Mouse (Mus musculus) G1E (cell line): ENCODE measurements around the gene Tuba3a. TPM values are rescaled to one million over a fixed set of nuclear protein-coding genes. Genes with fewer than 3 reads are reported as not detected.

ENCODE experiments used
- ATAC-seq: 2 replicates; pipeline ENCODE4 v1.8.0; 2016; ENCODE audit warnings: mild to moderate bottlenecking; ENCODE audit not compliant: insufficient number of reproducible peaks, poor library complexity, low FRiP score, severe bottlenecking; ENCODE audit errors: extremely low read depth
- DNase-seq: peaks from one replicate; pipeline ENCODE4 v3.0.0; 2012; ENCODE audit warnings: low spot score
- H3K27me3 ChIP-seq: 2 replicates; pipeline ENCODE4 v1.6.1; 2012; ENCODE audit warnings: mild to moderate bottlenecking, low read length, inconsistent platforms; ENCODE audit not compliant: insufficient read depth
- H3K36me3 ChIP-seq: replicated peaks from 2 replicates; pipeline ENCODE3; 2012; ENCODE audit warnings: mild to moderate bottlenecking, inconsistent platforms
- H3K4me1 ChIP-seq: 2 replicates; pipeline ENCODE4 v1.6.1; 2012; ENCODE audit warnings: low read depth, low read length, inconsistent platforms, mixed read lengths; ENCODE audit not compliant: insufficient read depth
- H3K4me3 ChIP-seq: 2 replicates; pipeline ENCODE4 v1.5.1; 2012; ENCODE audit warnings: low read depth, mild to moderate bottlenecking, inconsistent platforms, low read length, moderate library complexity, mixed read lengths
- H3K9me3 ChIP-seq: replicated peaks from 2 replicates; pipeline ENCODE4 v1.6.1; 2012; ENCODE audit warnings: inconsistent platforms
- CTCF ChIP-seq: IDR thresholded peaks from 2 replicates; pipeline ENCODE4 v1.5.1; 2012; ENCODE audit warnings: low read depth, low read length, inconsistent platforms, mixed read lengths
- GATA1 ChIP-seq: IDR thresholded peaks from 2 replicates; pipeline ENCODE4 v1.6.1; 2012; ENCODE audit warnings: borderline replicate concordance, low read length, inconsistent platforms, mixed read lengths
- GATA2 ChIP-seq: IDR thresholded peaks from 2 replicates; pipeline ENCODE4 v1.6.1; 2012; ENCODE audit warnings: low read depth, low read length, inconsistent platforms, borderline replicate concordance
- POLR2AphosphoS5 ChIP-seq: IDR thresholded peaks from 2 replicates; pipeline ENCODE4 v1.6.1; 2012; ENCODE audit warnings: low read depth, low read length, inconsistent platforms; ENCODE audit not compliant: insufficient replicate concordance
- TAL1 ChIP-seq: conservative IDR thresholded peaks from 2 replicates; pipeline ENCODE4 v1.6.1; 2012; ENCODE audit warnings: low read depth, low read length, inconsistent platforms, mixed read lengths
- polyA plus RNA-seq: library from polyadenylated mRNA; stranded (reverse); fragments of >175 nt; gene quantifications from 2 replicates; pipeline ENCODE4 v1.2.3, GENCODE M21; 2012
- total RNA-seq, 2 experiments: library from RNA; stranded (forward) in 1 of 2; stranded (reverse) in 1 of 2; fragments of 200-1000 nt in 1 of 2; fragments of >200 nt in 1 of 2; fragmentation: Nextera tagmentation in 1 of 2; gene quantifications; 2 replicates each; pipeline ENCODE4 v1.2.3; 2014 to 2017

Tuba3a gene
- total and polyA plus RNA-seq, 3 experiments: not detected

- H3K4me1 ChIP-seq: peaks cover 13% of the 10 kb centered on the region
- no peak overlapping the region for H3K4me3 ChIP-seq
- no peaks in the 10 kb centered on the region for H3K9me3 ChIP-seq
- TF ChIP-seq CTCF (no peak), TAL1 (no peak), POLR2AphosphoS5 (no peak), GATA2 (no peak), GATA1 (no peak)
- H3K27me3 ChIP-seq: peaks cover 9% of the 10 kb centered on the region; the same call in 1 of the 2 replicates
- no peaks in the 10 kb centered on the region for H3K36me3 ChIP-seq
- no peak for ATAC-seq
- no peak for DNase-seq
Observed at GRCm38 (mm10) chr6:125252711-125253110, 33.1 kb downstream of the Tuba3a start.

GRCm38 (mm10) chr6:125252285-125252684 lies 33.6 kb downstream of the Tuba3a start:
- H3K36me3 ChIP-seq: no peaks in the 10 kb centered on the region

DNA sequence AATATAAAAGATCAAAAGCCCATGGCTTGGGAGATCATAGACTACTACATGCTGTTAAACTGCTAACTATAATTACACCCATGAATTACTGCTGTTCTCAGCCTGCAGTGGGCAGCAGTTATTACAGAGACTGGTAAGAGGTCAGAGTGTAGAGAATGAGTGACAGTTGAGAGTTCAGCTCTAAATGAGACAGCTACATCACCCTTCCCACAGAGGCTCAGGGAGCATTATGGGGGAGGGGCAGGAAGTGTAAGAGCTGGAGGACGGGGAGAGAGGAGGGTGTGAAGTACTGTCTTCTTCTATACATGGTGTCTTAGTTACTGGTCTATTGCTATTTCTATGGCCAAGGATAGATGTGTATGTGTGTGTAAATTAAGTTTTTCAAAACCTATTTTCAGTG lies 41.3 kb downstream of the Tuba3a start:
- Histone ChIP-seq H3K4me1 (peaks cover 2% of the 10 kb centered on the region), H3K4me3 (no peak overlapping the region), H3K36me3 (peaks cover 7% of the 10 kb centered on the region), H3K27me3 (peaks cover 6% of the 10 kb centered on the region; the same call in 1 of the 2 replicates), H3K9me3 (no peaks in the 10 kb centered on the region)
- DNase-seq: no peak
- TF ChIP-seq TAL1 (no peak), POLR2AphosphoS5 (no peak), CTCF (no peak), GATA2 (no peak), GATA1 (no peak)
- no peak for ATAC-seq

More at GRCm38 (mm10) chr6:125252285-125252684, 33.6 kb downstream of the Tuba3a start:
- TF ChIP-seq GATA2 (no peak), CTCF (no peak), POLR2AphosphoS5 (no peak), GATA1 (no peak), TAL1 (no peak)
- Histone ChIP-seq H3K4me1 (peaks cover 13% of the 10 kb centered on the region), H3K9me3 (no peaks in the 10 kb centered on the region), H3K27me3 (peaks cover 8% of the 10 kb centered on the region; the same call in 1 of the 2 replicates), H3K4me3 (no peak overlapping the region)
- no peak for DNase-seq
- no peak for ATAC-seq

DNA sequence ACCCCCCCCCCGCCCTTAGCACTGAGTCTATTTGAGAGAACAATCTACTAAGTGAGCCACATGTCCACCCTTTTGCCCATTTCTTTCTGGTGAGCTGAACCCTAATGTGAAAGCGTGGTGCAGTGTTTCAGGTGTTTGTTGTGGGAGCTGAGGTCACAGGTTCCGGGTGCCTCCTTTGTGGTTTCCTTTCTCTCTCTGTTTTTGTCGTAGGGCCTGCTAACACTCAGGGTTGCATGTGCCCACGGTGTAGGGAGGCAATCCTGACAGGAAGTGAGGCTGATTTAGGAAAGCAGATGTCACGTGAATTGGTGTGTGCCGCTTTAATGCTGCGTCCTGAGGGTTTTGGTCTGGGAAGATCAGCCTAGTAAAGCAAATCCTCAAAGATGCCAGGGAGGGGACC lies 44.3 kb downstream of the Tuba3a start:
- Histone ChIP-seq H3K36me3 (peaks cover 10% of the 10 kb centered on the region), H3K27me3 (peaks cover 6% of the 10 kb centered on the region; the same call in 1 of the 2 replicates), H3K9me3 (no peaks in the 10 kb centered on the region), H3K4me1 (peaks cover 2% of the 10 kb centered on the region), H3K4me3 (no peak overlapping the region)
- DNase-seq (no peak), ATAC-seq (no peak)
- no peak for TF ChIP-seq CTCF
- TF ChIP-seq TAL1: no peak
- no peak for TF ChIP-seq GATA1
- TF ChIP-seq GATA2: no peak
- TF ChIP-seq POLR2AphosphoS5: no peak

- TF ChIP-seq GATA2 (no peak), TAL1 (no peak)
- DNase-seq: no peak
- no peaks in the 10 kb centered on the region for H3K9me3 ChIP-seq
- no peak for ATAC-seq
- H3K4me1 ChIP-seq: peaks cover 2% of the 10 kb centered on the region
- no peak overlapping the region for H3K4me3 ChIP-seq
- peaks cover 15% of the 10 kb centered on the region for H3K36me3 ChIP-seq
- H3K27me3 ChIP-seq: peaks cover 6% of the 10 kb centered on the region; the same call in 1 of the 2 replicates
Observed at GRCm38 (mm10) chr6:125240617-125241016, 45.2 kb downstream of the Tuba3a start.

DNA sequence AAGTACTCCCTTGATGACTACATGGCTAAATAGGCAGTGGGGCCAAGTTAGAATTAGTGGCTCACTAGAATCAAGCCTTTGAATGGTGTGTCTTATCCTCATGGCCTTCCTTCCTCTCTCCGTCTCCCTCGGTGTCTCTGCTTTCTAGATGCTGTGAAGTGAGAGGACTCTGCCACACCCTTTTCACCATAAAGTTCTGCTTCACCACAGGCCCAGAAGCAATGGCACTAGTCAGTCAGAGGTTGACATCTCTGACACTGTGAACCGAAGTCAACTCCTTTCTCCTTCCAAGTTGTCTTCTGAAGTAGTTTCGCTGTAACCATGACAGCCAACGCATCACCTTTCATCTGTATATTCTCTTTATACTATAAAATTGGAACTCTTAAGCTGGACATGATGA lies 46.3 kb downstream of the Tuba3a start:
- H3K4me3 ChIP-seq: no peak overlapping the region
- 0 out of 2 replicates have a peak, but pooled peaks cover 3% of the 10 kb centered on the region for H3K27me3 ChIP-seq
- no peak for TF ChIP-seq CTCF
- TF ChIP-seq GATA2: no peak
- no peak for TF ChIP-seq TAL1
- no peak for TF ChIP-seq POLR2AphosphoS5
- TF ChIP-seq GATA1: no peak
- DNase-seq (no peak), ATAC-seq (no peak)
- H3K4me1 ChIP-seq: peaks cover 2% of the 10 kb centered on the region
- H3K36me3 ChIP-seq: peaks cover 16% of the 10 kb centered on the region
- no peaks in the 10 kb centered on the region for H3K9me3 ChIP-seq

- Histone ChIP-seq H3K4me3 (no peak overlapping the region), H3K4me1 (peaks cover 12% of the 10 kb centered on the region), H3K9me3 (no peaks in the 10 kb centered on the region), H3K27me3 (0 out of 2 replicates have a peak, but pooled peaks cover 3% of the 10 kb centered on the region), H3K36me3 (peaks cover 26% of the 10 kb centered on the region)
- ATAC-seq (no peak), DNase-seq (no peak)
- TF ChIP-seq TAL1 (no peak), CTCF (no peak), GATA2 (no peak), GATA1 (no peak), POLR2AphosphoS5 (no peak)
Observed at GRCm38 (mm10) chr6:125238396-125238795, 47.4 kb downstream of the Tuba3a start.
